Mouse (Mus musculus): Measurements from ENCODE around the gene Naa38. TPM values are rescaled to one million over a fixed set of nuclear protein-coding genes. Genes with fewer than 3 reads are reported as not detected.
A peak's percentile ranks its signal among the peaks of the same experiment; 100 is the strongest.

Gene Naa38
- total RNA-seq, 2 experiments from 2014 or later = 60.2 to 63.9 TPM

GRCm38 (mm10) chr11:69426246-69426645 is 31.0 kb downstream of the Naa38 start:
- no peak for DNase-seq
- intact Hi-C loops (cut with DNase I) = no loop called here

GRCm38 (mm10) chr11:69428751-69429150 is 33.5 kb downstream of the Naa38 start:
- intact Hi-C loops (cut with DNase I) = no loop called here
- DNase-seq = no peak

GRCm38 (mm10) chr11:69429313-69429712 is 34.0 kb downstream of the Naa38 start:
- no peak for DNase-seq

GRCm38 (mm10) chr11:69430631-69431030 is 35.3 kb downstream of the Naa38 start:
- intact Hi-C loops (cut with DNase I) = no loop called here
- no peak for DNase-seq

More at GRCm38 (mm10) chr11:69429313-69429712, 34.0 kb downstream of the Naa38 start:
- intact Hi-C loops (cut with DNase I) = no loop called here

- DNase-seq = peak; percentile 86
- intact Hi-C loops (cut with DNase I) = no loop called here
Measured at GRCm38 (mm10) chr11:69431829-69432639, 36.7 kb downstream of the Naa38 start.

GRCm38 (mm10) chr11:69432640-69432982 is 37.3 kb downstream of the Naa38 start:
- intact Hi-C loops (cut with DNase I) = no loop called here
- DNase-seq = no peak

GRCm38 (mm10) chr11:69433189-69433588 is 37.9 kb downstream of the Naa38 start:
- intact Hi-C loops (cut with DNase I) = no loop called here
- no peak for DNase-seq

- DNase-seq = no peak
- intact Hi-C loops (cut with DNase I) = no loop called here
Measured at GRCm38 (mm10) chr11:69437291-69437690, 42.0 kb downstream of the Naa38 start.

GRCm38 (mm10) chr11:69443328-69443727 is 48.0 kb downstream of the Naa38 start:
- intact Hi-C loops (cut with DNase I) = no loop called here
- no peak for DNase-seq

Other genes starting within 250 kb of the Naa38 start
- under 1 TPM; 0.16 to 0.18 TPM for gene Alox12b, start 238.5 kb upstream of the Naa38 start, total RNA-seq (2021)
- gene Alox8, start 197.6 kb upstream of the Naa38 start, total RNA-seq (2021) = 1 to 10 TPM; 1.2 to 2.5 TPM
- under 1 TPM; 0.52 to 0.87 TPM for gene Gucy2e, start 158.5 kb upstream of the Naa38 start, total RNA-seq (2021)
- gene Cntrob, start 71.7 kb upstream of the Naa38 start, total RNA-seq (2021) = 10 to 100 TPM; 23.9 to 25.2 TPM
- gene Trappc1, start 71.5 kb upstream of the Naa38 start, total RNA-seq (2021) = 10 to 100 TPM; 67.1 to 69.1 TPM
- gene Kcnab3, start 69.2 kb upstream of the Naa38 start, total RNA-seq (2021) = 10 to 100 TPM in 1 of 2 experiments, 1 to 10 TPM in 1; 8.8 to 12.6 TPM
- gene Rnf227, start 55.0 kb upstream of the Naa38 start, total RNA-seq (2021) = 10 to 100 TPM; 77.3 to 89.1 TPM
- 100 to 1,000 TPM; 552 to 572 TPM for gene Chd3, start 26.1 kb upstream of the Naa38 start, total RNA-seq (2021)
- 10 to 100 TPM; 36.3 to 41.1 TPM for gene Cyb5d1, start 144 bp downstream of the Naa38 start, total RNA-seq (2021)
- gene Tmem88, start 2.7 kb downstream of the Naa38 start, total RNA-seq (2021) = 1 to 10 TPM; 3.1 to 4.2 TPM
- 10 to 100 TPM; 77.2 to 85.8 TPM for gene Kdm6b, start 18.2 kb downstream of the Naa38 start, total RNA-seq (2021)
- gene Dnah2, start 153.6 kb downstream of the Naa38 start, total RNA-seq (2021) = 1 to 10 TPM; 9.3 to 9.7 TPM
- gene Efnb3, start 164.7 kb downstream of the Naa38 start, total RNA-seq (2021) = 100 to 1,000 TPM; 180 to 225 TPM
- gene Wrap53, start 184.8 kb downstream of the Naa38 start, total RNA-seq (2021) = 1 to 10 TPM; 8.5 to 8.6 TPM
- 10 to 100 TPM; 38.0 to 39.1 TPM for gene Trp53, start 184.9 kb downstream of the Naa38 start, total RNA-seq (2021)
- gene Atp1b2, start 210.5 kb downstream of the Naa38 start, total RNA-seq (2021) = 100 to 1,000 TPM; 166 to 200 TPM
- not detected for gene Shbg, start 222.4 kb downstream of the Naa38 start, total RNA-seq (2021)
- 10 to 100 TPM in 1 of 2 experiments, 1 to 10 TPM in 1; 8.7 to 12.4 TPM for gene Sat2, start 226.5 kb downstream of the Naa38 start, total RNA-seq (2021)
- gene Fxr2, start 237.5 kb downstream of the Naa38 start, total RNA-seq (2021) = 100 to 1,000 TPM in 1 of 2 experiments, 10 to 100 TPM in 1; 98.2 to 107 TPM